Comparison of ENCODE assay signal across 13 mouse cellular contexts in the genomic region with DNA sequence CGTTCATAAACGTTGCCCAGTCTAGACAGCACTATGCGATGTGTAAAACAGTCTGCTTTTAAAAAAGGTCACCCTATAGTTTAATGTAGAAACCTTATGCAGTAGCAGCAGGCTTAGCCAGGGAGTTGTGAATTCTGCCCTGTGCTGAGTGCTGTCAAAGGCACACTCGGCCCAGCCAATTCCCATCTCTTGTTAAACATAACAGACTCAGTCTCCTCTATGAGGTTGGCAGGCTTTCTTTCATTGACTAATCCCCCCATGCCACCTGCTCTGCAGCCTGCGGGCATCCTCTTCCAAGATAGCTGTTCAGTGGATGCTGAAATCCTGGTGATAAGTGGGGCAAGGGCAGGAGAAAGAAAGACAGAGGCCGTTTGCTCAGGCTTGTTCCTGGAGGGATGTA. TPM values are rescaled to one million over a fixed set of nuclear protein-coding genes. Genes with fewer than 3 reads are reported as not detected.
A peak's percentile ranks its signal among the peaks of the same experiment; 100 is the strongest.
DNase-seq lines count a peak whose midpoint lies in the region; ATAC-seq lines count a peak whose summit lies in the region.
"Had no signal": no experiment of that assay in that cellular context is flagged by ENCODE, and none has a peak within 500 bp of the region (broad histone marks: within the 10 kb centered on the region; RNA-seq: fewer than 3 reads in every experiment).

No protein-coding gene starts in this region.

- peaks cover 70% of the 10 kb centered on the region for H3K4me1 ChIP-seq in forebrain, embryonic 13.5 days
- H3K4me1 ChIP-seq in forebrain, embryonic 11.5 days (replicated peaks; ENCODE audit: control insufficient read depth, insufficient read depth, low read length), result no peaks in the 10 kb centered on the region; the same call in 1 of the 2 replicates
- H3K4me1 ChIP-seq in lung, embryonic 16.5 days (replicated peaks; ENCODE audit: control insufficient read depth, insufficient read depth, low read length), result peaks cover 40% of the 10 kb centered on the region
- H3K4me1 ChIP-seq in midbrain, embryonic 15.5 days, result peaks cover 32% of the 10 kb centered on the region
- H3K4me1 ChIP-seq in heart, embryonic 12.5 days (replicated peaks), result peaks cover 77% of the 10 kb centered on the region
- H3K4me1 ChIP-seq: megakaryocyte, embryonic 14.5 days had no signal

- peak; percentile 69 for ATAC-seq in forebrain, embryonic 13.5 days
- ATAC-seq in forebrain, embryonic 11.5 days (replicated peaks; ENCODE audit: low FRiP score), result no peak
- no peak for ATAC-seq in lung, embryonic 16.5 days (ENCODE audit: low read depth)
- peak; percentile 40; the same call in 1 of the 2 replicates for ATAC-seq in midbrain, embryonic 15.5 days (replicated peaks)
- no peak for ATAC-seq in heart, embryonic 12.5 days (ENCODE audit: insufficient number of reproducible peaks, low FRiP score)
- ATAC-seq: hindbrain, embryonic 16.5 days had no signal

- H3K9me3 ChIP-seq in forebrain, embryonic 13.5 days (replicated peaks), result no peaks in the 10 kb centered on the region
- no peaks in the 10 kb centered on the region for H3K9me3 ChIP-seq in forebrain, embryonic 11.5 days (ENCODE audit: control insufficient read depth, low read length)
- no peaks in the 10 kb centered on the region for H3K9me3 ChIP-seq in lung, embryonic 16.5 days (ENCODE audit: control insufficient read depth, low read length)
- no peaks in the 10 kb centered on the region for H3K9me3 ChIP-seq in midbrain, embryonic 15.5 days
- no peaks in the 10 kb centered on the region for H3K9me3 ChIP-seq in heart, embryonic 12.5 days (replicated peaks)
- H3K9me3 ChIP-seq: heart, embryonic 10.5 days; megakaryocyte, embryonic 14.5 days had no signal

- DNase-seq in forebrain, embryonic 11.5 days (ENCODE audit: low spot score), result no peak
- no peak for DNase-seq in lung, adult 18-20 months
- peak; percentile 90 for DNase-seq in cerebellum, adult 9-11 months
- no peak for DNase-seq in kidney, postnatal 36 days
- DNase-seq: liver had no signal

- no peak overlapping the region for H3K9ac ChIP-seq in forebrain, embryonic 13.5 days
- no peak overlapping the region for H3K9ac ChIP-seq in forebrain, embryonic 11.5 days (ENCODE audit: low read length)
- no peak overlapping the region for H3K9ac ChIP-seq in lung, embryonic 16.5 days (ENCODE audit: low read length)
- H3K9ac ChIP-seq in midbrain, embryonic 15.5 days, result no peak overlapping the region
- H3K9ac ChIP-seq in heart, embryonic 12.5 days, result no peak overlapping the region

- H3K4me3 ChIP-seq in forebrain, embryonic 13.5 days, result no peak overlapping the region
- no peak overlapping the region for H3K4me3 ChIP-seq in forebrain, embryonic 11.5 days (ENCODE audit: low read depth, low read length)
- H3K4me3 ChIP-seq in lung, embryonic 16.5 days (ENCODE audit: low read length), result no peak overlapping the region
- H3K4me3 ChIP-seq in midbrain, embryonic 15.5 days, result no peak overlapping the region
- no peak overlapping the region for H3K4me3 ChIP-seq in heart, embryonic 12.5 days
- H3K4me3 ChIP-seq: heart, embryonic 10.5 days; megakaryocyte, embryonic 14.5 days had no signal

- H3K27ac ChIP-seq in forebrain, embryonic 13.5 days, result peak overlapping the region; percentile 81
- H3K27ac ChIP-seq in forebrain, embryonic 11.5 days (ENCODE audit: low read depth, low read length), result no peak overlapping the region
- H3K27ac ChIP-seq in lung, embryonic 16.5 days (ENCODE audit: low read length), result peak overlapping the region; percentile 65; the same call in 1 of the 2 replicates
- H3K27ac ChIP-seq in midbrain, embryonic 15.5 days, result peak overlapping the region; percentile 34; the same call in 1 of the 2 replicates
- H3K27ac ChIP-seq in heart, embryonic 12.5 days (ENCODE audit: poor library complexity, severe bottlenecking), result no peak overlapping the region
- H3K27ac ChIP-seq: heart, embryonic 10.5 days; stomach, postnatal 0 days had no signal

- H3K4me2 ChIP-seq in forebrain, embryonic 13.5 days, result no peak overlapping the region
- H3K4me2 ChIP-seq in forebrain, embryonic 11.5 days (ENCODE audit: low read depth, low read length, severe bottlenecking), result no peak overlapping the region
- H3K4me2 ChIP-seq in lung, embryonic 16.5 days (ENCODE audit: low read depth, low read length), result no peak overlapping the region
- H3K4me2 ChIP-seq in midbrain, embryonic 15.5 days, result no peak overlapping the region
- H3K4me2 ChIP-seq in heart, embryonic 12.5 days, result no peak overlapping the region

- H3K36me3 ChIP-seq in forebrain, embryonic 13.5 days (ENCODE audit: poor library complexity, severe bottlenecking), result peaks cover 5% of the 10 kb centered on the region
- H3K36me3 ChIP-seq in forebrain, embryonic 11.5 days (ENCODE audit: control insufficient read depth, insufficient read depth, low read length), result no peaks in the 10 kb centered on the region
- peaks cover 3% of the 10 kb centered on the region for H3K36me3 ChIP-seq in lung, embryonic 16.5 days (ENCODE audit: control insufficient read depth, insufficient read depth, low read length)
- H3K36me3 ChIP-seq in midbrain, embryonic 15.5 days (replicated peaks), result no peaks in the 10 kb centered on the region
- peaks cover 10% of the 10 kb centered on the region for H3K36me3 ChIP-seq in heart, embryonic 12.5 days

- WGBS in forebrain, embryonic 13.5 days, result 57% methylated on average over 6 of the region's 6 CpGs
- WGBS in forebrain, embryonic 11.5 days, result 80% methylated on average over 6 of the region's 6 CpGs
- WGBS in lung, embryonic 16.5 days, result 57% methylated on average over 6 of the region's 6 CpGs
- WGBS in midbrain, embryonic 15.5 days, result 61% methylated on average over 6 of the region's 6 CpGs
- WGBS in heart, embryonic 12.5 days, result 70% methylated on average over 6 of the region's 6 CpGs

- H3K27me3 ChIP-seq in forebrain, embryonic 13.5 days, result no peaks in the 10 kb centered on the region
- H3K27me3 ChIP-seq in forebrain, embryonic 11.5 days (ENCODE audit: control insufficient read depth, insufficient read depth, low read length), result no peaks in the 10 kb centered on the region
- no peaks in the 10 kb centered on the region for H3K27me3 ChIP-seq in lung, embryonic 16.5 days (ENCODE audit: control insufficient read depth, insufficient read depth, low read depth, low read length)
- no peaks in the 10 kb centered on the region for H3K27me3 ChIP-seq in midbrain, embryonic 15.5 days (replicated peaks)
- H3K27me3 ChIP-seq in heart, embryonic 12.5 days (replicated peaks), result no peaks in the 10 kb centered on the region

RNA-seq across cellular contexts. Expression of a gene that starts 27.1 kb away (rescaled TPM):
- polyA plus RNA-seq in forebrain, embryonic 13.5 days (2015; fragmentation: Nextera tagmentation; extraction: Ambion mirVana), result 5.3 and 7.4 TPM in 2 replicates
- 2.9 and 3.6 TPM in 2 replicates for polyA plus RNA-seq in forebrain, embryonic 11.5 days (2014; fragmentation: Nextera tagmentation; extraction: Ambion mirVana)
- 2.2 and 2.6 TPM in 2 replicates for polyA plus RNA-seq in lung, embryonic 16.5 days (2015; fragmentation: Nextera tagmentation; extraction: Ambion mirVana)
- polyA plus RNA-seq in midbrain, embryonic 15.5 days (2015; fragmentation: Nextera tagmentation; extraction: Ambion mirVana), result 5.0 and 6.4 TPM in 2 replicates
- 3.2 and 3.7 TPM in 2 replicates for polyA plus RNA-seq in heart, embryonic 12.5 days (2016; fragmentation: Nextera tagmentation; extraction: Ambion mirVana)

Comparison
In these comparisons a context has a peak if more than half of its experiments do, and no peak if none do; other contexts are left out.
1. ATAC-seq: peak in forebrain, embryonic 13.5 days (single experiment) and midbrain, embryonic 15.5 days (single experiment); none in forebrain, embryonic 11.5 days (single experiment), lung, embryonic 16.5 days (single experiment) and heart, embryonic 12.5 days (single experiment).
2. H3K27ac ChIP-seq: peak in forebrain, embryonic 13.5 days (single experiment), lung, embryonic 16.5 days (single experiment) and midbrain, embryonic 15.5 days (single experiment); none in forebrain, embryonic 11.5 days (single experiment) and heart, embryonic 12.5 days (single experiment).